Mouse (Mus musculus) urinary bladder, adult 18-20 months (tissue): ENCODE results near the gene Olfr108.

Source experiments
- DNase-seq, 2 experiments: peaks; one replicate each; pipeline ENCODE4 v3.0.0; 2022; ENCODE audit warnings: low spot score in 2 of 2, mixed read lengths in 2 of 2

Gene Olfr108

DNA sequence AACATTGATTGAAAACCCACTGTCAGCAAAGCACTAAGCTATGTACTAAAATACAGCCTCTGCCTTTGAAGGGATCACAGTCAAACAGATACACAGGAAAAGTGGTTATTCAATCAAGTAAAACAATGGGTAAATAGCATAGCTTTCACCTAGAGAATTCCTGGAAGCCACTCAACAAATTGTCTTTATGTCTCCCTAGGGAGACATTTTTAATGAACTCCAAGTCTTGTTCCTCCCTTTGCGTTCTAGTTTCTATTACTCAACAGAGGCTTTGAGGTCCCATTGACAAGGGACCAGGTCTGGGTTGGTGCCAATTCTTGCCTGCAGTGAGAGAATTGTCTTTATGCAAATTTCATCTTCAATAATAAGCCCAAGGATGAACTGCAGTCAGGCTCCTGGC lies at the start of gene Olfr108:
Gene Olfr108 (plus strand): TSS at position 301 of the 400 bp plus-strand sequence.
- DNase-seq = no peak

DNA sequence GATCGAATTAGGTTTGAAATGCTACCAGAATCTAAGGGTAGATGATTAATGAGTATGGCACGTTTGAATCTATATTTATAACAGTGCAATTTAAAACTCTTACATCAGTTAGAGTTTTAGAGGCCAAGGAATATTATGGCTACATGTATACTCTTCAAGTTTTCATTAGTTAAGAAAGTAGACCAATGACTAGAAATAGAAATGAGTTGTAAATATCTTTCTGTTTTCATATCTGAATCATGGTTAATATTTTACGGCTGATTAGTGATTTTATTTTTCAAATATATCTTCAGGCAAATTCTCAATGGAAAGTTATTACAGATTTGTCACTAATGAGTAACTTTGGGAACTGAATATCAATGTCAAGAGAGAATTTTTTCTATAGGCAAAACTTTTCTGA lies 46.4 kb upstream of the Olfr108 start, which contains the start of gene Olfr107:
Gene Olfr107 (plus strand): TSS at position 301 of the 400 bp plus-strand sequence.
- no peak for DNase-seq

DNA sequence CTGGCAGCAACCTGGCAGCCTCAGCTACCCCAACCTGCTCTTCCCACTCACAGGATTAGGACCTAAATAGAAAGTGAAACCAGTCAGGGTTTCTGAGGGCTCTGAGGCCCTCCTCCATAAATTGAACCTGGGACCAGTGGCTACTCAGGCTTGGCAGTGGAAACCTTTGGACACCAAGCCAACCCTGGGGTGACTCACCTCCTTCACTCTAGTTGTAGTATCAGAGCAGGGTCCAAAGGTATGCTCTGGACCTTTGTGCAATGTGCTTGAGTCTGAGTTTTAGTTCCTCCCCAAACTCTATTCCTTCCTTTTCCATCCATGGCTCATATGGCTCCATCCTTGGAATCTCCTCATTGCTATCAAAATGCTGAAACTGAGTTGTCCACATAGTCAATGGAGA lies 31.9 kb upstream of the Olfr108 start:
- no peak for DNase-seq

- no peak for DNase-seq
Measured at GRCm38 (mm10) chr17:37458616-37459015, 13.3 kb downstream of the Olfr108 start, which contains the start of gene Olfr109. Olfr109 (plus strand) TSS chr17:37458916.

- DNase-seq = no peak
Measured at GRCm38 (mm10) chr17:37483452-37483851, 38.2 kb downstream of the Olfr108 start, which contains the start of gene H2-M2. H2-M2 (minus strand) TSS chr17:37483552.

DNA sequence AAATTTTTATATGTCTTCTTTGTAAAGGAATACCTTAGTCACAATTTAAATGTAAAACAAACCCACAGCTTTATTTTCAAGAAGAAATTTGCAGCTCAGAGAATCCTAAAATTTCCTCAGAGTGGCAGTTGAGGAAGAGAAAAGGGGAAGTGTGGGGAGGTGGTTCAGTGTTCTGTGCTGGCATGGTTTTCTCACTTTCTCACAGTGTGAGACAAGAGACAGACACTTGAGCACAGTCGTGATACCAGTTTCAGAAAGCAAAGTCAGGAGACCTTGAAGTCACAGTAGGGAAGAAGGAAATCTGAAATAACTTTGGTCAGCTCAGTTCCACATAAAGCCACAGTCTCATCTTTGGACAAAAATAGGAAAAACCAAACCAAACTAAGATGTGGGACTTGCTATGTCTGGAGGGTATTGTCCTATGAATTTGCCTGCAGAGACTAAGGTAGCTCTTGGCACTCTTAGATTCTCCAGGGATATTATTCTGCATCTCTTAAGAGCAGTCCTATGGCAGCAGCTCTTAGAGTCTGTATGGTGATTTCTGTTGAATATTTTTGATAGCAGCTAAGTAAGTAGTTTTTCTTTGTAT lies 46.7 kb downstream of the Olfr108 start, which contains the start of gene Olfr110:
Gene Olfr110 (plus strand): TSS at position 539 of the 589 bp plus-strand sequence.
- DNase-seq = no peak
